Mouse (Mus musculus): ENCODE data around the gene 4930544D05Rik. TPM values are rescaled to one million over a fixed set of nuclear protein-coding genes. Genes with fewer than 3 reads are reported as not detected.

4930544D05Rik gene
- polyA plus RNA-seq, 1 experiment, result not detected

DNA sequence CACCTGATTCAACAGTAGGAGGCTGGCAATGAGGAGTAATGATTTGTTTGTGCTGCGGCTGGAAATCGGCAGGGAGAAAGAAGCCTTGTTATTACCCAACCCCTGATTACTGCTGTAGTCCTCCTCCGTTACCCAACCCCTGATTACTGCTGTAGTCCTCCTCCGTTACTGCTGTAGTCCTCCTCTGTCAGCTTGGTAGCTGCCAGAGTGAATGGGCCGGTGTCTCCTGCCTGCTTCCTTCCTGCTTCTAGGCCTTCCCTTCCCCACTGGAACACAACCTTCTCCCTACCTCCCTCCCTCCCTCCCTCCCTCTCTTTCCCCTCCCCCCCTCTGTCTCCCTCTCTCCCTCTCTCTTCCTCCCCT is 35.3 kb upstream of the 4930544D05Rik start:
- Histone ChIP-seq H3K9me3 (ENCODE audit: control insufficient read depth, low read length) (no peaks in the 10 kb centered on the region), H3K36me3 (ENCODE audit: control insufficient read depth) (no peaks in the 10 kb centered on the region; the same call in none of the 2 replicates), H3K4me1 (ENCODE audit: control insufficient read depth) (peaks cover 15% of the 10 kb centered on the region), H3K4me3 (replicated peaks) (no peak overlapping the region), H3K27me3 (ENCODE audit: control insufficient read depth) (no peaks in the 10 kb centered on the region)
- TF ChIP-seq GATA1 (IDR thresholded peaks at IDR 0.05; ENCODE audit: low read length) (no peak), TAL1 (IDR thresholded peaks at IDR 0.05; ENCODE audit: low read length) (no peak)

DNA sequence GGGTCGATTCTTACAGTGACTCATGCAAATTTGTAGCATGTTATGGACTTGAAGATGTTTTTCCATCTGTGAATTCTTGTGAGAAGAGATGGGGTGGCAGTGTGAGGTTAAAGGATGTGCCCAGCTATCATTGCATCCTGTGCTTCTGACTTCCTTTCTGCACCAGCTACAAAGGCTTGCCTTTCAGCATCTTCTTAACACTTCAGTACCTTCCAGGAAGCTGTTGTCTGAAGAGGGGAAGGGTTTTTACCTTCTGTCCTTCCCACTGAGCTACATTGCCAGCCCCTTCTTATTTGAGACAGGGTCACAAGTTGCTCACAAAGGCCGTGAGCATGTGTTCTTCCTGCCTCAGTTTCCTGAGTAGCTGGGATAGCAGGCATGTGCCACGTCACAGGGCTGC is 34.7 kb upstream of the 4930544D05Rik start:
- no peak overlapping the region for H3K4me3 ChIP-seq (replicated peaks)
- H3K9me3 ChIP-seq (ENCODE audit: control insufficient read depth, low read length), result no peaks in the 10 kb centered on the region
- H3K4me1 ChIP-seq (ENCODE audit: control insufficient read depth), result peaks cover 15% of the 10 kb centered on the region
- no peak for TF ChIP-seq TAL1 (IDR thresholded peaks at IDR 0.05; ENCODE audit: low read length)
- TF ChIP-seq GATA1 (IDR thresholded peaks at IDR 0.05; ENCODE audit: low read length), result no peak
- H3K27me3 ChIP-seq (ENCODE audit: control insufficient read depth), result no peaks in the 10 kb centered on the region
- H3K36me3 ChIP-seq (ENCODE audit: control insufficient read depth), result no peaks in the 10 kb centered on the region; the same call in none of the 2 replicates

- Histone ChIP-seq H3K4me1 (ENCODE audit: control insufficient read depth) (peaks cover 11% of the 10 kb centered on the region), H3K27me3 (ENCODE audit: control insufficient read depth) (no peaks in the 10 kb centered on the region), H3K9me3 (ENCODE audit: control insufficient read depth, low read length) (no peaks in the 10 kb centered on the region), H3K4me3 (replicated peaks) (no peak overlapping the region), H3K36me3 (ENCODE audit: control insufficient read depth) (no peaks in the 10 kb centered on the region; the same call in 1 of the 2 replicates)
- TF ChIP-seq TAL1 (IDR thresholded peaks at IDR 0.05; ENCODE audit: low read length) (no peak), GATA1 (IDR thresholded peaks at IDR 0.05; ENCODE audit: low read length) (no peak)
These were observed 33.5 kb upstream of the 4930544D05Rik start for GRCm38 (mm10) chr11:70582196-70582595.

DNA sequence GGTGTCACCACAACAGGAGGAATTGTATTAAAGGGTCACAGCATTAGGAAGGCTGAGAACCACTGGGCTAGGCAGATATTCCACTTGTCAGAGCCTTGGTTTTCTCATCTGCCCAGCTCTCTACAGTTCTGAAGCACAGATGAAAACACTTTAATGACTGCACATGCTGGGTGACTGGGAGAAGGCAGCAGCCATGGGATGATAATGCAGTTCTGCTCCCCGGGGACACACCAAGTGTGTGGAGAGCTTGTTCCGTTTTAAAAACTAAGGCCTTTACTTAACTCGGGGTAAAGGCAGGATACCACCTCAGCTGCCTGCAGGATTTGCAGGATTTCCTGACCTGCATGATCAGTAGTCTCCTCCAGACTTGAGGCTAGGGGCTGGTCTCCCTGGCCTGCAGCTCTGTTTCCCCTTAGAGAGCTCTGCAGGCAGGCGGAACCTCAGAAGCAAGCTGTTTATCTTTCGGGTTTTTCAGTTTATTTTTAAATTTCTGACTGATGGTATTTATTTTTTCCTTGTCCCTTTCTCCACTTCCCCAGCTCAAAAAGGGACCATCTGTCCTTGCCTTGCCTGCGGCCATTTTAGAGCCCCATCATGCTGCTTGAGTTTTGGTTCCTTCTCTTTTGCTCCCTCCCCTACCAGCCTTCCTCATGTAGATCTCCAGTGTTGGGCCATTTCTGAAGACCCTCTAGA is 32.5 kb upstream of the 4930544D05Rik start:
- TF ChIP-seq GATA1 (IDR thresholded peaks at IDR 0.05; ENCODE audit: low read length), result no peak
- TF ChIP-seq TAL1 (IDR thresholded peaks at IDR 0.05; ENCODE audit: low read length), result no peak
- peaks cover 9% of the 10 kb centered on the region for H3K4me1 ChIP-seq (ENCODE audit: control insufficient read depth)
- H3K36me3 ChIP-seq (ENCODE audit: control insufficient read depth), result no peaks in the 10 kb centered on the region; the same call in 1 of the 2 replicates
- no peaks in the 10 kb centered on the region for H3K9me3 ChIP-seq (ENCODE audit: control insufficient read depth, low read length)
- no peaks in the 10 kb centered on the region for H3K27me3 ChIP-seq (ENCODE audit: control insufficient read depth)
- no peak overlapping the region for H3K4me3 ChIP-seq (replicated peaks)

DNA sequence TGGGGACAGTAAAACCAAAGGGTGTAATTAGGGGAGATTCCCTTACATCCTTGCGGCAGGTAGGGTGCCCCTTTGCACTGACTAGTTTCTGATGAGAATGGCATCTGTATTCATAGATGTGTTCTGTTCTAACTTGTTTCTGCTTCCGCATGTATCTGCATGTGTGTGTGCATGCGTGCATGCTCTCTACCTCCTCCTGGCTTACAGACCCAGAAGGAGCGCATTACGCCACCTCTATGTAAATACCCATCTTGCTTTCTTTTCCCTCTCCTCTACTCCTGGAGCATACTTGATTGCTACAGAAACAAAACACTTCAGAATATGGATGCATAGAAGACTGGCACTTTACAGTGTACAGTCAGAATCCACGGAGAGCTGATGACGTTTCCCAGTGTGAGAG is 31.9 kb upstream of the 4930544D05Rik start:
- no peaks in the 10 kb centered on the region; the same call in 1 of the 2 replicates for H3K36me3 ChIP-seq (ENCODE audit: control insufficient read depth)
- H3K27me3 ChIP-seq (ENCODE audit: control insufficient read depth), result no peaks in the 10 kb centered on the region
- no peaks in the 10 kb centered on the region for H3K9me3 ChIP-seq (ENCODE audit: control insufficient read depth, low read length)
- H3K4me1 ChIP-seq (ENCODE audit: control insufficient read depth), result peaks cover 9% of the 10 kb centered on the region
- TF ChIP-seq TAL1 (IDR thresholded peaks at IDR 0.05; ENCODE audit: low read length), result no peak
- TF ChIP-seq GATA1 (IDR thresholded peaks at IDR 0.05; ENCODE audit: low read length), result no peak
- no peak overlapping the region for H3K4me3 ChIP-seq (replicated peaks)

GRCm38 (mm10) chr11:70585457-70585856 is 30.2 kb upstream of the 4930544D05Rik start:
- Histone ChIP-seq H3K4me3 (replicated peaks) (no peak overlapping the region), H3K9me3 (ENCODE audit: control insufficient read depth, low read length) (no peaks in the 10 kb centered on the region), H3K4me1 (ENCODE audit: control insufficient read depth) (peaks cover 4% of the 10 kb centered on the region), H3K36me3 (ENCODE audit: control insufficient read depth) (no peaks in the 10 kb centered on the region; the same call in 1 of the 2 replicates), H3K27me3 (ENCODE audit: control insufficient read depth) (no peaks in the 10 kb centered on the region)
- TF ChIP-seq GATA1 (IDR thresholded peaks at IDR 0.05; ENCODE audit: low read length) (no peak), TAL1 (IDR thresholded peaks at IDR 0.05; ENCODE audit: low read length) (no peak)

DNA sequence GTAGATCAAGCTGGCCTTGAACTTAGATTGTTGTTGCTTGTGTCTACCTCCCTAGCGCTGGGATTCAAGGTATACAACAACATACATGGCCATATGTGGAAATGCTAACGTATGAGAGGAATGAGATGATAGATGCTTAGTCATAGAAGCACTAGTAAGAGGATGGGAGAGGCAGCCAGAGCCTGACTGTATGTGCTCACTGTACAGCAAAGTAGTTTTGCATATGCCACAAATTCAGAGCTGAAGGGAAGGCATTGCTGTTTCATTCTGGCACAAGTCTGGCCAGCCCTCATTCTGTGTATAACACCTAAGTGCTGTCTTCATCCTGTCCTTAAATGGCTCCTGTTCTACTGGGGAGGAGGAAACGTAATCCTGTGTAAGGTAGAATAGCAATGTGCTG is 29.4 kb upstream of the 4930544D05Rik start:
- H3K4me3 ChIP-seq (replicated peaks), result no peak overlapping the region
- H3K9me3 ChIP-seq (ENCODE audit: control insufficient read depth, low read length), result no peaks in the 10 kb centered on the region
- H3K27me3 ChIP-seq (ENCODE audit: control insufficient read depth), result no peaks in the 10 kb centered on the region
- H3K36me3 ChIP-seq (ENCODE audit: control insufficient read depth), result no peaks in the 10 kb centered on the region; the same call in 1 of the 2 replicates
- TF ChIP-seq TAL1 (IDR thresholded peaks at IDR 0.05; ENCODE audit: low read length), result no peak
- H3K4me1 ChIP-seq (ENCODE audit: control insufficient read depth), result peaks cover 4% of the 10 kb centered on the region

DNA sequence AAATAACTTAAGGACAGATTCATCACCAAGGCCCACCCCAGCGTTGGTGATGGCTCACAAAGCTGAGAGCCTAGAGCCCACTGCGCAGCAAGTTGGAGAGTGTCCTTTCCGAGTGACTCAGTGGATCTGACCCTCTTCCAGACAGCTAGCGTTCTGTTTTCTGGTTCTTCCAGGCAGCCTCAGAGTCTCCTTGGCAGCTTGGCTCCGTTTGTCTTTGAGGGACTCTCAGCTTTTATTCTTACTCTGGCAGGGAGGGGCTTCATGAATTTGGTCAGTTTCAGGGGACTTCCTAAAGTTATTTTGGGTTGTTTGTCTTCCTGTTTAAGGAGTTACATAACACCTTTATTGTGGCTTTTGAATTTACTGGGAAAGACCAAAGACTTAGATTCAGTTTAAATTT is 28.7 kb upstream of the 4930544D05Rik start:
- TF ChIP-seq TAL1 (IDR thresholded peaks at IDR 0.05; ENCODE audit: low read length) (no peak), GATA1 (IDR thresholded peaks at IDR 0.05; ENCODE audit: low read length) (no peak)
- H3K36me3 ChIP-seq (ENCODE audit: control insufficient read depth), result no peaks in the 10 kb centered on the region
- H3K9me3 ChIP-seq (ENCODE audit: control insufficient read depth, low read length), result no peaks in the 10 kb centered on the region
- H3K4me1 ChIP-seq (ENCODE audit: control insufficient read depth), result peaks cover 4% of the 10 kb centered on the region
- H3K4me3 ChIP-seq (replicated peaks), result no peak overlapping the region
- H3K27me3 ChIP-seq (ENCODE audit: control insufficient read depth), result no peaks in the 10 kb centered on the region

- no peaks in the 10 kb centered on the region for H3K36me3 ChIP-seq (ENCODE audit: control insufficient read depth)
- H3K27me3 ChIP-seq (ENCODE audit: control insufficient read depth), result no peaks in the 10 kb centered on the region
- H3K9me3 ChIP-seq (ENCODE audit: control insufficient read depth, low read length), result no peaks in the 10 kb centered on the region
- peaks cover 6% of the 10 kb centered on the region for H3K4me1 ChIP-seq (ENCODE audit: control insufficient read depth)
- H3K4me3 ChIP-seq (replicated peaks), result no peak overlapping the region
- TF ChIP-seq TAL1 (IDR thresholded peaks at IDR 0.05; ENCODE audit: low read length) (no peak), GATA1 (IDR thresholded peaks at IDR 0.05; ENCODE audit: low read length) (no peak)
These were observed 23.9 kb upstream of the 4930544D05Rik start for GRCm38 (mm10) chr11:70591733-70592132.
